Mouse (Mus musculus) kidney, postnatal 0 days (tissue): Measurements from ENCODE around the gene Arpp19. TPM values are rescaled to one million over a fixed set of nuclear protein-coding genes. Genes with fewer than 3 reads are reported as not detected.

Source experiments
- ATAC-seq: fragments of 200-750 bp; cut with Nextera tagmentation; replicated peaks from 2 replicates; pipeline ENCODE4 v1.8.0; 2017; ENCODE audit warnings: low read depth, moderate number of reproducible peaks, moderate TSS enrichment, moderate library complexity; ENCODE audit not compliant: low FRiP score
- DNase-seq: peaks from one replicate; pipeline ENCODE4 v3.0.0-alpha.2; 2016; ENCODE audit warnings: low spot score
- H3K27ac ChIP-seq: fragments of 300-500 bp; sonication (generic); 2 replicates; pipeline ENCODE4 v1.5.1; 2014; ENCODE audit warnings: mild to moderate bottlenecking
- H3K27me3 ChIP-seq: fragments of 300-500 bp; sonication (generic); 2 replicates; pipeline ENCODE4 v1.6.1; 2014; ENCODE audit warnings: low read length, mixed read lengths; ENCODE audit not compliant: insufficient read depth
- H3K36me3 ChIP-seq: fragments of 300-500 bp; sonication (generic); 2 replicates; pipeline ENCODE4 v1.6.1; 2014; ENCODE audit warnings: low read length, mixed read lengths; ENCODE audit not compliant: insufficient read depth
- H3K4me1 ChIP-seq: fragments of 300-500 bp; sonication (generic); replicated peaks from 2 replicates; pipeline ENCODE4 v1.6.1; 2014; ENCODE audit warnings: antibody characterized with exemption, low read length, mixed read lengths; ENCODE audit not compliant: insufficient read depth
- H3K4me2 ChIP-seq: fragments of 300-500 bp; sonication (generic); 2 replicates; pipeline ENCODE4 v1.6.1; 2014; ENCODE audit warnings: mild to moderate bottlenecking, low read length, moderate library complexity, mixed read lengths
- H3K4me3 ChIP-seq: fragments of 300-500 bp; sonication (generic); replicated peaks from 2 replicates; pipeline ENCODE4 v1.5.1; 2014; ENCODE audit warnings: low read depth, low read length
- H3K9ac ChIP-seq: fragments of 300-500 bp; sonication (generic); 2 replicates; pipeline ENCODE4 v1.6.1; 2014; ENCODE audit warnings: low read depth, low read length
- H3K9me3 ChIP-seq: fragments of 300-500 bp; sonication (generic); replicated peaks from 2 replicates; pipeline ENCODE4 v1.6.1; 2016; ENCODE audit warnings: low read length, inconsistent platforms, mixed read lengths
- CTCF ChIP-seq: IDR thresholded peaks from 2 replicates; pipeline ENCODE4 v1.5.1; 2016; ENCODE audit warnings: antibody characterized with exemption, low read depth, mild to moderate bottlenecking, moderate library complexity
- WGBS: fragments of 180-500 bp; shearing (Covaris S2); extraction: QIAGEN DNeasy Blood & Tissue Kit; methylation state at CpG from one replicate; pipeline ENCODE4 v1.1.7; 2014; 5-methylcytosine and 5-hydroxymethylcytosine counted together
- polyA plus RNA-seq: library from polyadenylated mRNA; unstranded; fragments of >200 nt; fragmentation: Nextera tagmentation; extraction: Ambion mirVana; gene quantifications from 2 replicates; pipeline ENCODE4 v1.2.1, GENCODE M21; 2015

The Arpp19 gene
- polyA plus RNA-seq, 1 experiment from 2014 or later: 366 TPM

DNA sequence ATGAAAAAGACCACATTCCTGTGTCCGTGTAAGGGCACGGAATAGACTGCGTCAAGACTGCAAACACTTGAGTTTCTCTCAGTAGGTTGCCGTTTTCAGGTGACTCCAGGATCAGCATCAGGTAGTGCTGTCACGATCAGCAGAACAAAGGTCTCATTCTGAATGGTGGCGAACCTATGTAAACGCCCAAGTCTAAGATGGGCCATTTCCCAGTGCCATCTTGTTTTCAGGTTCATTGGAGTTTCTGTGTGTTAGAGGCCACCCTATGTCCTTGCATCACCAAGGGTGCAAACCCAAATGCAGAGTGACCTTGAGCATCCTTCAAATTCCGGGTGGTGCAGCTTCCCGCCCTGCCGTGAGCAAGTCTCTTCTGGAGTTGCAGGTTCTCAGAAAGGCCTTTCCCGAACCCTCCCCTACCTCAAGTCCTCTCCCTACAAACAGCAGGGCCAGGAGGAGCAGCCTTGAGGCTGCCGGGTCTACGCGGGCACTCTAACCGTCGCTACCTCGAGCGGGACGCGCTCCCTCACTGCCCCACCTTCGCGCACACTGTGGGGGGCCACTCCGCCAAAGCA lies 33.1 kb downstream of the Arpp19 start, which contains the start of gene Myo5a:
TSS of gene Myo5a (plus strand) at position 559 of the 572 bp plus-strand sequence.
- Histone ChIP-seq H3K4me2 (peak within 1 kb of the TSS; percentile 92), H3K27ac (peak within 1 kb of the TSS; percentile 63), H3K9ac (peak within 1 kb of the TSS; percentile 75), H3K36me3 (no peaks in the 10 kb centered on the region), H3K27me3 (no peaks in the 10 kb centered on the region), H3K4me1 (0 out of 2 replicates have a peak, but pooled peaks cover 4% of the 10 kb centered on the region), H3K4me3 (peak within 1 kb of the TSS; percentile 74), H3K9me3 (no peaks in the 10 kb centered on the region)
- WGBS: 21% methylated on average over 23 of the region's 23 CpGs
- no peak for DNase-seq
- no peak for ATAC-seq
- no peak for TF ChIP-seq CTCF

DNA sequence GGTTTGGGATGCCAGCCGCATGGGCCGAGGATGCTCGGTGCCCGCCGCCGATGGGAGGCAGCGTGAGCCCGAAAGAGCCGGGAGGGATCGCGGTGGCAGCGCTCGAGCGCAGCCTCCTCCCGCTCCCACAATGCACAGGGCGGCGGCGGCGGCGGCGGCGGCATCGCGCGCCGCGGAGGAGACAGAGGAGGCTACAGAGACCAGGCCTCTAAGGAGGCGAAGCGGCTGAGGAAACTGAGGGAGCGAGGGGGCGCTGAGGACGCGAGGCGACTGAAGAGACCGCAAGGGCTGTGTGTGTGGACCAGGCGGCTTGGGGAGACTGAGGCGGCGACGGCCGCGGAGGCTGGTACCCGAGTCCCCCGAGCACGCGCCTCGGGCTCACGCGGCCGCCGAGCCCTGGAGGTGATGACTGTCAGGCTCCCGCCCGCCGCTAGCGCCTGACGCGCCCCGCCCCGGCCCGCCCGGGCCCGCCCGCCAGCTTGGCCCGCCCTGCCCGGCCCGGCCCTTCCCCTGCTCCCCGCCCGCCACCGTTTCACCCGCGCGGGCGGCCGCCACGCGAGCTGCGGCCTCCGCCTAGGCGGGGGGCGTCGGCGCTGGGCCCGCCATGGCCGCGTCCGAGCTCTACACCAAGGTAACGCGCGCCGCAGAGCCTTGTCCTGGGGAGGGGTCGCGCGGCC lies 33.8 kb downstream of the Arpp19 start:
- TF ChIP-seq CTCF: peak; percentile 22; the same call in 1 of the 2 replicates
- peak overlapping the region; percentile 63 for H3K27ac ChIP-seq
- DNase-seq (peak; percentile 84), ATAC-seq (peak; percentile 92)
- H3K9me3 ChIP-seq: no peaks in the 10 kb centered on the region
- H3K4me3 ChIP-seq: peak overlapping the region; percentile 74
- no peaks in the 10 kb centered on the region for H3K36me3 ChIP-seq
- H3K4me2 ChIP-seq: peak overlapping the region; percentile 92
- under 1% methylated on average over 74 of the region's 92 CpGs for WGBS
- no peaks in the 10 kb centered on the region for H3K27me3 ChIP-seq
- 0 out of 2 replicates have a peak, but pooled peaks cover 4% of the 10 kb centered on the region for H3K4me1 ChIP-seq
- peak overlapping the region; percentile 75 for H3K9ac ChIP-seq

DNA sequence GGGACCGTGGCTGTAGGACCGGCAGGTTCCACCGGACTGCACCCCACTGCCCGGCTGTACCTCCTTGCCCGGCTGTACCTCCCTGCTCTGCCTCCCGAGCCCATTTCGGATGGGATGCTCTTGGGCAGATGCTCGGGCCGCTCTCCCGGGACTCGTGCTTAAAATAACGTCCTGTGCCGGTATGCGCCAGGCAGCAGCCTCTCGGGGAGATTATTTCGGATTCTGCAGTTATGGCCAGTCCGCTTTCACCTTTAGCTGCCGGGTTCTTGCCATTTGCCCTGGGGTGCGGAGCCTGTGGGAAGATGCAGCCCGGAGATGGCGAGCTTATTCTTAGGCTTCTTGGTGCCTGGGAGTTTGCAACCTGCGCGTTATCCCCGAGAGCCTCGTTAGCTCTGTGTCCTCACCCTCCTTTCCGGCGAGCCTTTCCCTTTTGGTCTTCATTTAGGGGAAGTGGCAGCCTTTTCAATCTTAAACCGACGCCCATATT lies 34.3 kb downstream of the Arpp19 start:
- Histone ChIP-seq H3K9me3 (no peaks in the 10 kb centered on the region), H3K9ac (peak overlapping the region; percentile 75), H3K4me1 (0 out of 2 replicates have a peak, but pooled peaks cover 4% of the 10 kb centered on the region), H3K36me3 (no peaks in the 10 kb centered on the region), H3K4me3 (peak overlapping the region; percentile 74), H3K27ac (peak overlapping the region; percentile 63; the same call in 1 of the 2 replicates), H3K27me3 (no peaks in the 10 kb centered on the region), H3K4me2 (peak overlapping the region; percentile 92)
- TF ChIP-seq CTCF: no peak
- DNase-seq (peak; percentile 44), ATAC-seq (no peak; the same call in 1 of the 2 replicates)
- WGBS: under 1% methylated on average over 29 of the region's 29 CpGs

DNA sequence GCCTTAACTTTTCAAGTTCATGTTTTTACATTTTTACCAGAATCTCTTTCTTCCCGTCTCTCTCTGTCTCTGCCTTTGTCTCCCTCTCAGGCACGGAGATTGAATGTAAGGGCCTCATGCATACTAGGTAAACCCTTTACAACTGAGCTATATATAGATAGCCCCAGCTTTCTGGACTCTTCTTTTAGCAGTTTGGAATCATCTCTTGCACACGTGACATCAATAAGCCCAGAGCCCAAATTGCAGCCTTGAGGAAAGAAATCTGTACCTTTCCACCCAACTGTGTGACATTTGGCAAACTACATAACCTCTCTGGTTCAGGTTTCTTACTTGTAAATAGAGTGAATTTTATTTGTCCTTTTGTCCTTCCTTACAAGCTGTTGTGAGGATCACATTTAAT lies 34.9 kb downstream of the Arpp19 start:
- ATAC-seq: no peak
- Histone ChIP-seq H3K9ac (no peak overlapping the region), H3K4me1 (0 out of 2 replicates have a peak, but pooled peaks cover 4% of the 10 kb centered on the region), H3K36me3 (no peaks in the 10 kb centered on the region), H3K27me3 (no peaks in the 10 kb centered on the region), H3K9me3 (no peaks in the 10 kb centered on the region), H3K4me2 (peak overlapping the region; percentile 92), H3K4me3 (peak overlapping the region; percentile 74; the same call in 1 of the 2 replicates), H3K27ac (no peak overlapping the region)
- DNase-seq: no peak
- no peak for TF ChIP-seq CTCF
- WGBS: 42% methylated on average over 3 of the region's 3 CpGs

DNA sequence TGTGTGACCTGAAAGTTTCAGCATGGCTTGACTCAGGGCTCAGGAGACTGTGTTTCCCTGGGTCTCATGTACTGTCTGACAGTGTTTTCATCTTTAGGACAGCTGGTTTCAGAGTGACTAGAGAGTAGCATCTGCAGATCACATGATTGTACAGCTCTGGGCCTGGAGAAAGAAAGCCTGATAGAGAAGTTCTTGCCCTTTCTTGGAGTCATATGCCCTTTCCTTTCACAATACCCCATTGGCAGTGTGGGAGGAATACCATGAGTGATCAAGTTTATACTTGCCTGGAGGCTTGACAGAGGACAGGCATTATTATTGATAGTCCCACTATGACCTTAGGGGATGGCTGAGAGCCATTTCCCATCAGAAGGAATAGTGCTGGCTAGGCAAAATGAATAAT lies 39.8 kb downstream of the Arpp19 start:
- DNase-seq (no peak), ATAC-seq (no peak)
- no peak overlapping the region for H3K4me2 ChIP-seq
- H3K9ac ChIP-seq: no peak overlapping the region; the same call in 1 of the 2 replicates
- no peaks in the 10 kb centered on the region for H3K27me3 ChIP-seq
- H3K27ac ChIP-seq: no peak overlapping the region
- H3K4me1 ChIP-seq: no peaks in the 10 kb centered on the region
- H3K9me3 ChIP-seq: no peaks in the 10 kb centered on the region
- H3K4me3 ChIP-seq: no peak overlapping the region
- H3K36me3 ChIP-seq: no peaks in the 10 kb centered on the region
- TF ChIP-seq CTCF: no peak

DNA sequence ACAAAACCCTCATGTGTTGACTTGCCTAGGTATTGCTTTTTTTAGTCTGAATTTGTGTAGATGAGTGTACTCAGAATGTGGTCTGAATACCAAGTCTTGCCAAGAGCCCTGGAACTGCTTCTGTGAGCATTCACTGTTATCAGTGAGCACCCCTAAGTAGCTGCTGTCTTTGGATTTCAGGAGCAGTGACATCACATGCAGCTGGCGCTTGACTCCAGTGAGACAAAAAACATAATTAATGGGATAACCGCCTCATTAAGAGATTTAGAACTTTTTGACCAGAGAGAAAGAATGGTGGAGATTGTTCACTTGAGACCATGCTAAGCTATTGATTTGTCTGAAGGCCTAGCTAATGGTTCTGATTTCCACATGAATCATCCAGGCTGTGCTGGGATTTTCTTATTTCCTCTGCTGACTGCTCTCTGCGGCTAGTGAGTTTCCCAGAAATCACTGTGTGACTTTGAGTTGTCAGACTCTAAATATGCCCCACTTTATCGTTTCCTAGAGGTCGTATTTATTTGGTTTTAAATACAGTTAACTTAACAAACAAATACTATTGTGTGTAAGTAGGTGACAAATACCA lies 47.9 kb downstream of the Arpp19 start:
- Histone ChIP-seq H3K9me3 (no peaks in the 10 kb centered on the region), H3K4me2 (no peak overlapping the region), H3K9ac (no peak overlapping the region), H3K4me3 (no peak overlapping the region), H3K4me1 (no peaks in the 10 kb centered on the region), H3K27me3 (no peaks in the 10 kb centered on the region), H3K27ac (no peak overlapping the region), H3K36me3 (no peaks in the 10 kb centered on the region)
- ATAC-seq: no peak
- DNase-seq: no peak
- 67% methylated on average over 5 of the region's 5 CpGs for whole genome bisulfite sequencing
- no peak for TF ChIP-seq CTCF
